ENCODE assay signal across 27 mouse cellular contexts in genomic region chr2:77892573-77892972, GRCm38 (mm10).
"Had no signal": no experiment of that assay in that cellular context is flagged by ENCODE, and none has a peak within 500 bp of the region (broad histone marks: within the 10 kb centered on the region; RNA-seq: fewer than 3 reads in every experiment).

No protein-coding gene starts in this region.

- H3K27ac ChIP-seq: embryonic facial prominence, embryonic 10.5 days; embryonic facial prominence, embryonic 12.5 days; embryonic facial prominence, embryonic 13.5 days; embryonic facial prominence, embryonic 15.5 days; forebrain, embryonic 10.5 days; forebrain, embryonic 12.5 days; forebrain, embryonic 13.5 days; forebrain, embryonic 15.5 days; gastrocnemius, adult 2 months; heart, adult 2 months had no signal

- H3K9me3 ChIP-seq: embryonic facial prominence, embryonic 10.5 days; embryonic facial prominence, embryonic 12.5 days; embryonic facial prominence, embryonic 13.5 days; embryonic facial prominence, embryonic 15.5 days; forebrain, embryonic 10.5 days; forebrain, embryonic 12.5 days; forebrain, embryonic 15.5 days had no signal

- H3K9ac ChIP-seq: embryonic facial prominence, embryonic 12.5 days; embryonic facial prominence, embryonic 13.5 days; embryonic facial prominence, embryonic 15.5 days; forebrain, embryonic 12.5 days; forebrain, embryonic 13.5 days; forebrain, embryonic 15.5 days; forebrain, postnatal 0 days had no signal

- ATAC-seq: forebrain, embryonic 13.5 days; forebrain, embryonic 14.5 days; forebrain, embryonic 15.5 days; forebrain, embryonic 16.5 days; forebrain, postnatal 0 days had no signal

- H3K4me1 ChIP-seq: embryonic facial prominence, embryonic 10.5 days; embryonic facial prominence, embryonic 12.5 days; embryonic facial prominence, embryonic 13.5 days; embryonic facial prominence, embryonic 15.5 days; forebrain, embryonic 10.5 days; forebrain, embryonic 12.5 days; forebrain, embryonic 13.5 days; forebrain, embryonic 15.5 days had no signal

- H3K4me3 ChIP-seq: embryonic facial prominence, embryonic 10.5 days; embryonic facial prominence, embryonic 12.5 days; embryonic facial prominence, embryonic 13.5 days; embryonic facial prominence, embryonic 15.5 days; erythroblast, embryonic 14.5 days; forebrain, embryonic 10.5 days; forebrain, embryonic 12.5 days; forebrain, embryonic 13.5 days; forebrain, embryonic 15.5 days; gastrocnemius, adult 2 months; heart, adult 2 months had no signal

- H3K4me2 ChIP-seq: embryonic facial prominence, embryonic 12.5 days; embryonic facial prominence, embryonic 13.5 days; embryonic facial prominence, embryonic 15.5 days; forebrain, embryonic 12.5 days; forebrain, embryonic 13.5 days; forebrain, embryonic 15.5 days had no signal

- DNase-seq: cerebellum, adult 9-10 months; cerebellum, adult 9-11 months; cerebellum, postnatal 10 days; cerebellum, postnatal 14 days; cerebellum, postnatal 25 days; cerebellum, postnatal 36 days; embryo, embryonic 11 days; forebrain, postnatal 0 days; gastrocnemius, adult 2 months; gastrocnemius, postnatal 10 days; gastrocnemius, postnatal 14 days; gastrocnemius, postnatal 25 days; gastrocnemius, postnatal 36 days; heart, adult 11 months; heart, adult 18-20 months; heart, adult 2 months had no signal

- H3K27me3 ChIP-seq: embryonic facial prominence, embryonic 12.5 days; embryonic facial prominence, embryonic 13.5 days; embryonic facial prominence, embryonic 15.5 days; forebrain, embryonic 12.5 days; forebrain, embryonic 13.5 days; forebrain, embryonic 15.5 days had no signal
